Mouse (Mus musculus): Measurements from ENCODE around the gene Cypt3. TPM values are rescaled to one million over a fixed set of nuclear protein-coding genes. Genes with fewer than 3 reads are reported as not detected.

Gene Cypt3
- not detected in 2 replicates for polyA plus RNA-seq (2012; rRNA removed)

DNA sequence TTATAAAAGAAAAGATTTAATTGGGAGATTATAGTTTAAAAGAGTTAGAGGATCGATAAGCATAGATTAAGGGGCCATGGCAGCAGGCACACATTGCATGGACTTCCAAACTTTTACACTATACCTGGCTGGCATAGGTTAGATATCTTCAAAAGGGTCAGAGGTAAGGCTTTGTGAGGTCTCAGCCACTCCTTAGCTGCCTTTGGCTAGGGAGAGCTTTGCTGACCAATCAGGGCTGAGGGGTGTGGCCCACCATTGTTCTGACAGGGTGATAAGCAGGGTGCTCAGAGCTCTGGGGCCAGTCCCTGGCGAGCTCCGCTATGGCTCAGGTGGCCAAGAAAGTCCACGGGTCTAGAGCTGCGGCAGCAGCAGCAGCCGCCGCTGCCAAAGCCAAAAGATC is at the start of gene Cypt3:
TSS of gene Cypt3 (plus strand) at position 301 of the 400 bp plus-strand sequence.
- DNase-seq (ENCODE audit: low read depth, low spot score), result no peak
- 66% methylated on average over 7 of the region's 7 CpGs for WGBS

DNA sequence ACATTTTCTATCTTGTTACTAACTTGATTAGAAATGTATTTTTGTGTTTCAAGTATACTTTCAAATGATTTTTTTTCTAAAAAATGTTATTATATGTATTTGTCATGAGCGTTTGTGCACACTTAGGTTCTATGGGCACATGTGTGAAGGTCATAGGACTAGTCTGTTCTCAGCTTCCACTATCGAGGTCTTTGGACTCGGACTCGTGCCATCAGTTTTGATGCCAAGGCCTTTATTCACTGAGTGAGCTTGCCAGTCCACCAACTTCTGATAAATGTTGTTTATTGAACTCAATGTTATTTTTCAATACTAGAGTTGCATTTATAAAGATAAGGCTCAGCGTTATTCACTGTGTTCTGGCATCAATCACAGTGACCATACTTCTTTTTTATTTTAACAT is 42.9 kb upstream of the Cypt3 start:
- WGBS, result 81% methylated on average over 5 of the region's 5 CpGs
- DNase-seq (ENCODE audit: low read depth, low spot score), result no peak

DNA sequence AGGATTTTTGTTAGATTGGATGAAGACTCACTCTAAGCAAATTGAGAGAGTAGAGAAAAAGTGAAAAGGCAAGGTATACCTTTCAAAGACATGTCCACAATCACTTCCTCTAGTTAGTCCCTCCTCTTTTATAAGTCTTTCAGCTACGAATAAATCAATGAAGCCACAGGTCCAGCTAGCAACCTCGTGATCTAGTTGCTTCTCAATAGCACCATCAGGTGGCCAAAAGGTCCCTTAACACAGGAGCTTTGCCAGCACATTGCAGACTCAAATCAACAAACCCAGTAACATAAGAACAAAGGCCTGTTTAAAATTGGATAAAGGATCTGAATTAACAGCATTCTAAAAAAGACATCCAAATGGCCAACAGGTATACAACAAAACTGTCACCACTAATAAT is 30.0 kb upstream of the Cypt3 start:
- DNase-seq (ENCODE audit: low read depth, low spot score), result no peak
- WGBS, result 16% methylated on average over 2 of the region's 2 CpGs

DNA sequence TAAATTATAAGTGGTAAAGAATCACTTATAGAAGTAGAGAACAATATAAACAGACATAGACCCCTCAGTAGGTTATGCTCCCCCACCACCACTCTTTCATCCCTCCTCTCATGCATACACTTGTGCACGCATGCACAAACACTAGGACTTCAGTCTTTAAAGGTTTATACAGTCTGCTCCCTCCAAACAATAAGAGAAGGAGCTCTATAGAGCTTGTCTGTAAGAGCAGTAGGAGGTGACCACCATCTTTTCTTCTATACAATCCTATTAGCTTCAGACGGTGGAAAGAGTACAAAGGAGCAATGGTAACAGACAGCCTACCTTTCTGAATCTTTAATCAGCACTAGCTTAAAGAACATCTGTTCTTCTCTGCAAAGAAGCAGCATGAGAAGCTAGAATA is 1.8 kb upstream of the Cypt3 start:
- no peak for DNase-seq (ENCODE audit: low read depth, low spot score)
- 68% methylated on average over 2 of the region's 2 CpGs for WGBS

DNA sequence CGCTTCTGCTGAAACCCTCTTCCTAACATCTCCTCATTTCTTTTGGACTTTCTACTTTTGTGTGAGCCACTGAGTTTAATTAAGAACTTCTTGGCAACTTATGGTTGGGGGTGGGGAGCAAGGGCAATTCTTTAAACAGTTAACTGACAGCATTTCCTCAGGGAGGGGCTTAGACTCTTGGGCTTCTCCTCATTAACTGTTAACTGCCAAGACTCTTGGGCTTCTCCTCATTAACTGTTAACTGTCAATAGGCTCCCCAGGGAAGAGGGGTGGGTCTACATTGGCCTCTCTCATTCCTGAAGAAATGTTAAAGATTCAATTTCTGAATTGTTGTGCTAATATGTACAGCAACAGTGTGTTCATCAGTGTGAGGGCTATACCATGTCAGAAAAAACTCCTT is 6.3 kb downstream of the Cypt3 start:
- WGBS, result 78% methylated on average over 1 of the region's 1 CpGs
- no peak for DNase-seq (ENCODE audit: low read depth, low spot score)

DNA sequence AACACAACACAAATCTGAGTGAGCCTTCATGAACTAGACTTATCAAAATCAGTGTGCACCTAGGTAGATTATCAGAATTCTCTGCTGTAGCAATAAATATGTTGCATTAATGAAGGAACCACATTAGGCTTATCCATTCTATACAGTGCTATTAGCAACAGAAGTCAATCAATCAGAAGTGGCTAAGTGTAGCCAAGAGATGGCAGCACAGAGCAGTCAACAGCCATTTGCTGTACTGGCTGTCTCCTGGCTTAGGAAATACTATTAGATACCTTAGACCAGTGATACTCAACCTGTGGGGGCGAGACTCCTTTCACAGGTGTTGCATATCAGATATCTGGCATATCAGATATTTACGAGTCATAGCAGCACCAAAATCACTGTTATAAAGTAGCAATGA is 41.2 kb downstream of the Cypt3 start:
- 55% methylated on average over 2 of the region's 2 CpGs for WGBS
- no peak for DNase-seq (ENCODE audit: low read depth, low spot score)

Other genes with a start within 250 kb of the Cypt3 start
- 12.0 and 14.4 TPM in 2 replicates for gene Ubqln2, start 60.4 kb upstream of the Cypt3 start, polyA plus RNA-seq (2012; rRNA removed)
- 0.72 and 1.1 TPM in 2 replicates for gene Kctd12b, start 137.8 kb downstream of the Cypt3 start, polyA plus RNA-seq (2012; rRNA removed)
- gene Nbdy, start 165.0 kb downstream of the Cypt3 start, polyA plus RNA-seq (2012; rRNA removed), result 20.5 and 20.8 TPM in 2 replicates

Data from large intestine, adult 2 months (tissue).